Mouse (Mus musculus): Measurements from ENCODE around the gene Arhgap23. TPM values are rescaled to one million over a fixed set of nuclear protein-coding genes. Genes with fewer than 3 reads are reported as not detected.

The Arhgap23 gene
- polyA plus RNA-seq, 1 experiment from 2014 or later, result 5.0 TPM

GRCm38 (mm10) chr11:97457120-97457519 lies 41.8 kb downstream of the Arhgap23 start:
- Histone ChIP-seq H3K36me3 (ENCODE audit: control insufficient read depth, insufficient read depth, low read length) (peaks cover 90% of the 10 kb centered on the region), H3K27me3 (replicated peaks; ENCODE audit: control insufficient read depth, insufficient read depth, low read length) (no peaks in the 10 kb centered on the region), H3K4me2 (ENCODE audit: low read length) (no peak overlapping the region), H3K27ac (ENCODE audit: low read depth) (no peak overlapping the region), H3K4me1 (replicated peaks; ENCODE audit: control insufficient read depth, insufficient read depth, low read length) (no peaks in the 10 kb centered on the region), H3K4me3 (ENCODE audit: low read depth, low read length) (no peak overlapping the region), H3K9me3 (ENCODE audit: control insufficient read depth, low read length) (no peaks in the 10 kb centered on the region), H3K9ac (ENCODE audit: low read length) (no peak overlapping the region)
- ATAC-seq (replicated peaks; ENCODE audit: low FRiP score, low TSS enrichment, low read depth) (no peak), DNase-seq (ENCODE audit: low spot score) (no peak)
- WGBS, result 80% methylated on average over 4 of the region's 4 CpGs

- Histone ChIP-seq H3K4me1 (replicated peaks; ENCODE audit: control insufficient read depth, insufficient read depth, low read length) (no peaks in the 10 kb centered on the region), H3K9ac (ENCODE audit: low read length) (no peak overlapping the region), H3K27me3 (replicated peaks; ENCODE audit: control insufficient read depth, insufficient read depth, low read length) (no peaks in the 10 kb centered on the region), H3K27ac (ENCODE audit: low read depth) (no peak overlapping the region), H3K9me3 (ENCODE audit: control insufficient read depth, low read length) (no peaks in the 10 kb centered on the region), H3K4me3 (ENCODE audit: low read depth, low read length) (no peak overlapping the region), H3K36me3 (ENCODE audit: control insufficient read depth, insufficient read depth, low read length) (peaks cover 90% of the 10 kb centered on the region), H3K4me2 (ENCODE audit: low read length) (no peak overlapping the region)
- no peak for DNase-seq (ENCODE audit: low spot score)
- 93% methylated on average over 3 of the region's 3 CpGs for WGBS
- no peak for ATAC-seq (replicated peaks; ENCODE audit: low FRiP score, low TSS enrichment, low read depth)
Measured at GRCm38 (mm10) chr11:97461307-97461820, 46.0 kb downstream of the Arhgap23 start.

GRCm38 (mm10) chr11:97462538-97462937 lies 47.2 kb downstream of the Arhgap23 start:
- Histone ChIP-seq H3K9me3 (ENCODE audit: control insufficient read depth, low read length) (no peaks in the 10 kb centered on the region), H3K27ac (ENCODE audit: low read depth) (no peak overlapping the region), H3K36me3 (ENCODE audit: control insufficient read depth, insufficient read depth, low read length) (peaks cover 89% of the 10 kb centered on the region), H3K4me3 (ENCODE audit: low read depth, low read length) (no peak overlapping the region), H3K4me2 (ENCODE audit: low read length) (no peak overlapping the region), H3K4me1 (replicated peaks; ENCODE audit: control insufficient read depth, insufficient read depth, low read length) (no peaks in the 10 kb centered on the region), H3K27me3 (replicated peaks; ENCODE audit: control insufficient read depth, insufficient read depth, low read length) (no peaks in the 10 kb centered on the region), H3K9ac (ENCODE audit: low read length) (no peak overlapping the region)
- DNase-seq (ENCODE audit: low spot score) (no peak), ATAC-seq (replicated peaks; ENCODE audit: low FRiP score, low TSS enrichment, low read depth) (no peak)
- 90% methylated on average over 6 of the region's 6 CpGs for WGBS

- Histone ChIP-seq H3K36me3 (ENCODE audit: control insufficient read depth, insufficient read depth, low read length) (peaks cover 86% of the 10 kb centered on the region), H3K4me1 (replicated peaks; ENCODE audit: control insufficient read depth, insufficient read depth, low read length) (no peaks in the 10 kb centered on the region), H3K27me3 (replicated peaks; ENCODE audit: control insufficient read depth, insufficient read depth, low read length) (no peaks in the 10 kb centered on the region), H3K27ac (ENCODE audit: low read depth) (no peak overlapping the region), H3K9ac (ENCODE audit: low read length) (no peak overlapping the region), H3K4me3 (ENCODE audit: low read depth, low read length) (no peak overlapping the region), H3K9me3 (ENCODE audit: control insufficient read depth, low read length) (no peaks in the 10 kb centered on the region), H3K4me2 (ENCODE audit: low read length) (no peak overlapping the region)
- DNase-seq (ENCODE audit: low spot score), result no peak
- no peak for ATAC-seq (replicated peaks; ENCODE audit: low FRiP score, low TSS enrichment, low read depth)
- WGBS, result 53% methylated on average over 33 of the region's 33 CpGs
Measured at GRCm38 (mm10) chr11:97463166-97463565, 47.8 kb downstream of the Arhgap23 start.

- H3K4me2 ChIP-seq (ENCODE audit: low read length), result no peak overlapping the region
- H3K4me1 ChIP-seq (replicated peaks; ENCODE audit: control insufficient read depth, insufficient read depth, low read length), result no peaks in the 10 kb centered on the region
- 90% methylated on average over 4 of the region's 4 CpGs for WGBS
- no peak for DNase-seq (ENCODE audit: low spot score)
- ATAC-seq (replicated peaks; ENCODE audit: low FRiP score, low TSS enrichment, low read depth), result no peak
- no peaks in the 10 kb centered on the region for H3K9me3 ChIP-seq (ENCODE audit: control insufficient read depth, low read length)
- peaks cover 77% of the 10 kb centered on the region for H3K36me3 ChIP-seq (ENCODE audit: control insufficient read depth, insufficient read depth, low read length)
- no peaks in the 10 kb centered on the region for H3K27me3 ChIP-seq (replicated peaks; ENCODE audit: control insufficient read depth, insufficient read depth, low read length)
- H3K9ac ChIP-seq (ENCODE audit: low read length), result no peak overlapping the region
- no peak overlapping the region for H3K4me3 ChIP-seq (ENCODE audit: low read depth, low read length)
- no peak overlapping the region for H3K27ac ChIP-seq (ENCODE audit: low read depth)
Measured at GRCm38 (mm10) chr11:97463991-97464390, 48.7 kb downstream of the Arhgap23 start.

GRCm38 (mm10) chr11:97465957-97466356 lies 50.6 kb downstream of the Arhgap23 start:
- no peaks in the 10 kb centered on the region for H3K4me1 ChIP-seq (replicated peaks; ENCODE audit: control insufficient read depth, insufficient read depth, low read length)
- H3K9ac ChIP-seq (ENCODE audit: low read length), result no peak overlapping the region
- H3K36me3 ChIP-seq (ENCODE audit: control insufficient read depth, insufficient read depth, low read length), result peaks cover 76% of the 10 kb centered on the region
- no peak for DNase-seq (ENCODE audit: low spot score)
- no peak overlapping the region for H3K27ac ChIP-seq (ENCODE audit: low read depth)
- WGBS, result 89% methylated on average over 12 of the region's 12 CpGs
- H3K4me3 ChIP-seq (ENCODE audit: low read depth, low read length), result no peak overlapping the region
- no peak for ATAC-seq (replicated peaks; ENCODE audit: low FRiP score, low TSS enrichment, low read depth)
- no peak overlapping the region for H3K4me2 ChIP-seq (ENCODE audit: low read length)
- no peaks in the 10 kb centered on the region for H3K27me3 ChIP-seq (replicated peaks; ENCODE audit: control insufficient read depth, insufficient read depth, low read length)
- H3K9me3 ChIP-seq (ENCODE audit: control insufficient read depth, low read length), result no peaks in the 10 kb centered on the region

- Histone ChIP-seq H3K4me3 (ENCODE audit: low read depth, low read length) (no peak overlapping the region), H3K4me2 (ENCODE audit: low read length) (no peak overlapping the region), H3K27me3 (replicated peaks; ENCODE audit: control insufficient read depth, insufficient read depth, low read length) (no peaks in the 10 kb centered on the region), H3K27ac (ENCODE audit: low read depth) (no peak overlapping the region), H3K9me3 (ENCODE audit: control insufficient read depth, low read length) (no peaks in the 10 kb centered on the region), H3K36me3 (ENCODE audit: control insufficient read depth, insufficient read depth, low read length) (peaks cover 76% of the 10 kb centered on the region), H3K9ac (ENCODE audit: low read length) (no peak overlapping the region), H3K4me1 (replicated peaks; ENCODE audit: control insufficient read depth, insufficient read depth, low read length) (no peaks in the 10 kb centered on the region)
- 80% methylated on average over 10 of the region's 10 CpGs for WGBS
- DNase-seq (ENCODE audit: low spot score) (no peak), ATAC-seq (replicated peaks; ENCODE audit: low FRiP score, low TSS enrichment, low read depth) (no peak)
Measured at GRCm38 (mm10) chr11:97466444-97467160, 51.3 kb downstream of the Arhgap23 start.

- 47% methylated on average over 14 of the region's 14 CpGs for WGBS
Measured at GRCm38 (mm10) chr11:97468639-97469287, 53.4 kb downstream of the Arhgap23 start.

More at GRCm38 (mm10) chr11:97468639-97469287, 53.4 kb downstream of the Arhgap23 start:
- H3K9ac ChIP-seq (ENCODE audit: low read length), result no peak overlapping the region
- H3K36me3 ChIP-seq (ENCODE audit: control insufficient read depth, insufficient read depth, low read length), result peaks cover 83% of the 10 kb centered on the region
- no peak overlapping the region for H3K4me3 ChIP-seq (ENCODE audit: low read depth, low read length)
- no peaks in the 10 kb centered on the region for H3K9me3 ChIP-seq (ENCODE audit: control insufficient read depth, low read length)
- no peaks in the 10 kb centered on the region for H3K27me3 ChIP-seq (replicated peaks; ENCODE audit: control insufficient read depth, insufficient read depth, low read length)
- H3K27ac ChIP-seq (ENCODE audit: low read depth), result no peak overlapping the region
- ATAC-seq (replicated peaks; ENCODE audit: low FRiP score, low TSS enrichment, low read depth), result peak; percentile 32; the same call in 1 of the 2 replicates
- no peaks in the 10 kb centered on the region for H3K4me1 ChIP-seq (replicated peaks; ENCODE audit: control insufficient read depth, insufficient read depth, low read length)
- no peak overlapping the region for H3K4me2 ChIP-seq (ENCODE audit: low read length)
- DNase-seq (ENCODE audit: low spot score), result peak; percentile 93

All from intestine, embryonic 14.5 days (tissue).